Mouse (Mus musculus) stomach, embryonic 15.5 days (tissue): ENCODE measurements around the gene Slc25a17. TPM values are rescaled to one million over a fixed set of nuclear protein-coding genes. Genes with fewer than 3 reads are reported as not detected.

Experiments
- ATAC-seq: fragments of 200-750 bp; cut with Nextera tagmentation; 2 replicates; pipeline ENCODE4 v1.8.0; 2017; ENCODE audit warnings: low read depth, moderate number of reproducible peaks, moderate TSS enrichment; ENCODE audit not compliant: insufficient read depth, low FRiP score
- H3K27ac ChIP-seq: fragments of 300-500 bp; sonication (generic); 2 replicates; pipeline ENCODE4 v1.5.1; 2015; ENCODE audit warnings: mild to moderate bottlenecking, inconsistent platforms
- H3K27me3 ChIP-seq: fragments of 300-500 bp; sonication (generic); replicated peaks from 2 replicates; pipeline ENCODE4 v1.6.1; 2015; ENCODE audit warnings: inconsistent platforms
- H3K36me3 ChIP-seq: fragments of 300-500 bp; sonication (generic); 2 replicates; pipeline ENCODE4 v1.6.1; 2015; ENCODE audit warnings: inconsistent platforms
- H3K4me1 ChIP-seq: fragments of 300-500 bp; sonication (generic); 2 replicates; pipeline ENCODE4 v1.6.1; 2015; ENCODE audit warnings: inconsistent platforms
- H3K4me2 ChIP-seq: fragments of 300-500 bp; sonication (generic); 2 replicates; pipeline ENCODE4 v1.6.1; 2015; ENCODE audit warnings: mild to moderate bottlenecking, inconsistent platforms
- H3K4me3 ChIP-seq: fragments of 300-500 bp; sonication (generic); replicated peaks from 2 replicates; pipeline ENCODE4 v1.5.1; 2015; ENCODE audit warnings: inconsistent platforms
- H3K9ac ChIP-seq: fragments of 300-500 bp; sonication (generic); 2 replicates; pipeline ENCODE4 v1.6.1; 2015; ENCODE audit warnings: inconsistent platforms
- H3K9me3 ChIP-seq: fragments of 300-500 bp; sonication (generic); 2 replicates; pipeline ENCODE4 v1.6.1; 2016; ENCODE audit warnings: inconsistent platforms
- WGBS: fragments of 180-500 bp; shearing (Covaris S2); methylation state at CpG from one replicate; pipeline ENCODE4 v1.1.7; 2015; 5-methylcytosine and 5-hydroxymethylcytosine counted together
- polyA plus RNA-seq: library from polyadenylated mRNA; unstranded; fragments of >200 nt; fragmentation: Nextera tagmentation; extraction: Ambion mirVana; gene quantifications from 2 replicates; pipeline ENCODE4 v1.2.1, GENCODE M21; 2015

Gene Slc25a17
- 92.8 and 95.6 TPM in 2 replicates for polyA plus RNA-seq

- peak within 1 kb of the TSS; percentile 66 for H3K4me3 ChIP-seq
- peak within 1 kb of the TSS; percentile 64 for H3K4me2 ChIP-seq
- ATAC-seq: peak; percentile 99
- H3K36me3 ChIP-seq: no peaks in the 10 kb centered on the region; the same call in none of the 2 replicates
- peak within 1 kb of the TSS; percentile 55; the same call in 1 of the 2 replicates for H3K9ac ChIP-seq
- H3K27ac ChIP-seq: peak within 1 kb of the TSS; percentile 86
- H3K9me3 ChIP-seq: no peaks in the 10 kb centered on the region
- 0 out of 2 replicates have a peak, but pooled peaks cover 6% of the 10 kb centered on the region for H3K4me1 ChIP-seq
- WGBS: under 1% methylated on average over 30 of the region's 30 CpGs
- no peaks in the 10 kb centered on the region for H3K27me3 ChIP-seq
Observed at GRCm38 (mm10) chr15:81360345-81361021, at the start of gene Slc25a17. Slc25a17 (minus strand) TSS chr15:81360812.

- Histone ChIP-seq H3K27ac (no peak within 1 kb of the TSS), H3K27me3 (no peaks in the 10 kb centered on the region), H3K4me2 (no peak within 1 kb of the TSS), H3K9me3 (no peaks in the 10 kb centered on the region), H3K9ac (no peak within 1 kb of the TSS), H3K4me1 (no peaks in the 10 kb centered on the region), H3K4me3 (no peak within 1 kb of the TSS), H3K36me3 (no peaks in the 10 kb centered on the region)
- 92% methylated on average over 1 of the region's 1 CpGs for WGBS
- no peak for ATAC-seq
Observed at GRCm38 (mm10) chr15:81408199-81408598, 47.6 kb upstream of the Slc25a17 start, which contains the start of gene Dnajb7. Dnajb7 (minus strand) TSS chr15:81408299.

GRCm38 (mm10) chr15:81405008-81405407, 44.4 kb upstream of the Slc25a17 start:
- no peak overlapping the region for H3K4me2 ChIP-seq
- ATAC-seq: no peak
- no peak overlapping the region for H3K27ac ChIP-seq
- H3K9ac ChIP-seq: no peak overlapping the region
- no peak overlapping the region for H3K4me3 ChIP-seq
- 84% methylated on average over 3 of the region's 3 CpGs for WGBS
- no peaks in the 10 kb centered on the region for H3K9me3 ChIP-seq
- 0 out of 2 replicates have a peak, but pooled peaks cover 3% of the 10 kb centered on the region for H3K4me1 ChIP-seq
- no peaks in the 10 kb centered on the region for H3K27me3 ChIP-seq
- H3K36me3 ChIP-seq: no peaks in the 10 kb centered on the region

GRCm38 (mm10) chr15:81399638-81400315, 39.2 kb upstream of the Slc25a17 start, which contains the start of the genes St13 and Xpnpep3:
St13 (minus strand) TSS chr15:81400077.
Xpnpep3 (plus strand) TSS chr15:81400138.
- Histone ChIP-seq H3K27me3 (no peaks in the 10 kb centered on the region), H3K4me3 (peak within 1 kb of the TSS; percentile 99), H3K36me3 (no peaks in the 10 kb centered on the region), H3K9me3 (no peaks in the 10 kb centered on the region), H3K9ac (peak within 1 kb of the TSS; percentile 94), H3K4me2 (peak within 1 kb of the TSS; percentile 61), H3K27ac (peak within 1 kb of the TSS; percentile 95), H3K4me1 (peaks cover 7% of the 10 kb centered on the region; the same call in 1 of the 2 replicates)
- under 1% methylated on average over 50 of the region's 50 CpGs for WGBS
- peak; percentile 100 for ATAC-seq

DNA sequence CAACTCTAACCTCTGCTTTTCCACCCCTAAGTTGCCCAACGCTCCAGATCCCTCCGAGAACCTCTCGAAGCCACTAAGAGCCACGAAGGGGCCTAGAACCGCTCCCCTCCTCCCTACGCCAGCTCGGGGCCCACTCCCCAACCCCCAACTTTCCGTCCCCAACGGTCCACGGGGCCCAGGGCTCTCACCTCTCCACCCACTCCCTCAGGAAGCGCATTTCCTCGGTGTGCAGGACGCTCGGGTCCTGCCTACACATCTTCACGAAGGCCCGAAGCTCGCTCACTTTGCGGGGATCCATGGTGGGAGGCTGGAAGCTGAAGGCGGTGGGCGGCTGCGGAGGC, 38.7 kb upstream of the Slc25a17 start:
- peak overlapping the region; percentile 99 for H3K4me3 ChIP-seq
- H3K9ac ChIP-seq: peak overlapping the region; percentile 94
- H3K27ac ChIP-seq: peak overlapping the region; percentile 95
- no peaks in the 10 kb centered on the region for H3K27me3 ChIP-seq
- H3K9me3 ChIP-seq: no peaks in the 10 kb centered on the region
- H3K4me2 ChIP-seq: peak overlapping the region; percentile 59
- H3K4me1 ChIP-seq: peaks cover 7% of the 10 kb centered on the region; the same call in 1 of the 2 replicates
- 0% methylated on average over 21 of the region's 21 CpGs for WGBS
- ATAC-seq: no peak
- H3K36me3 ChIP-seq: no peaks in the 10 kb centered on the region

GRCm38 (mm10) chr15:81398189-81398588, 37.6 kb upstream of the Slc25a17 start:
- H3K27me3 ChIP-seq: no peaks in the 10 kb centered on the region
- no peaks in the 10 kb centered on the region for H3K9me3 ChIP-seq
- peak overlapping the region; percentile 59 for H3K4me2 ChIP-seq
- no peak overlapping the region for H3K9ac ChIP-seq
- no peaks in the 10 kb centered on the region for H3K36me3 ChIP-seq
- H3K4me3 ChIP-seq: peak overlapping the region; percentile 99
- no peak for ATAC-seq
- H3K27ac ChIP-seq: no peak overlapping the region
- H3K4me1 ChIP-seq: peaks cover 7% of the 10 kb centered on the region; the same call in 1 of the 2 replicates

DNA sequence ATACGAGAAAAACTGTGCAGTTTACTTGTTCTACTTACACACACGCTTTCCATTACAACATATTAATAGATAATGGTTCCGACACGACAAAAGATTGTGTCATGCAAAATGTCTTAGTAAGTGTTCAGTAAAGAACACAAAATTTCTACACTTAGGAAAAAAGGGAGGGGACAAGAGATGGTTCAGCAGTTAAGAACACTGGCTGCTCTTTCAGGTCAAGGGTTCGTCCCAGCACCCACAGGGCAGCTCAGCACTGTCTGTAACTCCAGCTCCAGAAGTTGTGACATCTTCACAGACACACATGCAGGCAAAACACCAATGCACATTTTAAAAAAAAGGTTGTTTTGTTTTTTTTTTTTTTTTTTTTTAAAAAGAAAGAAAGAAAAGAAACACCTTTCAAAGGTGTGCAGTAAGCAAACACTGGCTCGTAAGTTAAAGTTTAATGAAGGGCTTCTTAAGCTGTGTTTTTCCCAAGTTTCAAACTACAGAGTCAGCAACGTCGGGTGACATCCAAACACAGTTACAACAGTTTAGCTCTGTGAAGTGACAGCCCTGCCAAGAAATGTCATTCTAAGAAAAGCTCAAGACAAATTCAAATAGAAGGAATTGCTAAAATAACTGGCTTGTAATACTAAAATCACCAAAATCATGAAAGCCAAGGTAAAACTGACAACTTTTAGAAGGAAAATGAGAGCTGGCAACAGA, 33.8 kb upstream of the Slc25a17 start:
- ATAC-seq: no peak
- 74% methylated on average over 8 of the region's 8 CpGs for WGBS
- Histone ChIP-seq H3K36me3 (peaks cover 8% of the 10 kb centered on the region), H3K27me3 (no peaks in the 10 kb centered on the region), H3K9me3 (no peaks in the 10 kb centered on the region), H3K4me3 (no peak overlapping the region), H3K9ac (no peak overlapping the region), H3K4me1 (peaks cover 4% of the 10 kb centered on the region; the same call in 1 of the 2 replicates), H3K27ac (no peak overlapping the region), H3K4me2 (no peak overlapping the region)

- H3K27me3 ChIP-seq: no peaks in the 10 kb centered on the region
- no peak overlapping the region for H3K27ac ChIP-seq
- no peak overlapping the region for H3K4me3 ChIP-seq
- no peak overlapping the region for H3K4me2 ChIP-seq
- peaks cover 14% of the 10 kb centered on the region for H3K36me3 ChIP-seq
- no peak overlapping the region for H3K9ac ChIP-seq
- no peaks in the 10 kb centered on the region for H3K9me3 ChIP-seq
- H3K4me1 ChIP-seq: peaks cover 3% of the 10 kb centered on the region; the same call in 1 of the 2 replicates
- ATAC-seq: no peak
Observed at GRCm38 (mm10) chr15:81392997-81393396, 32.4 kb upstream of the Slc25a17 start.

- Histone ChIP-seq H3K9ac (no peak overlapping the region), H3K27ac (no peak overlapping the region), H3K27me3 (no peaks in the 10 kb centered on the region), H3K4me3 (no peak overlapping the region), H3K4me1 (no peaks in the 10 kb centered on the region), H3K36me3 (peaks cover 46% of the 10 kb centered on the region), H3K9me3 (no peaks in the 10 kb centered on the region), H3K4me2 (no peak overlapping the region)
- WGBS: 93% methylated on average over 5 of the region's 5 CpGs
- ATAC-seq: no peak
Observed at GRCm38 (mm10) chr15:81386327-81386726, 25.7 kb upstream of the Slc25a17 start.

DNA sequence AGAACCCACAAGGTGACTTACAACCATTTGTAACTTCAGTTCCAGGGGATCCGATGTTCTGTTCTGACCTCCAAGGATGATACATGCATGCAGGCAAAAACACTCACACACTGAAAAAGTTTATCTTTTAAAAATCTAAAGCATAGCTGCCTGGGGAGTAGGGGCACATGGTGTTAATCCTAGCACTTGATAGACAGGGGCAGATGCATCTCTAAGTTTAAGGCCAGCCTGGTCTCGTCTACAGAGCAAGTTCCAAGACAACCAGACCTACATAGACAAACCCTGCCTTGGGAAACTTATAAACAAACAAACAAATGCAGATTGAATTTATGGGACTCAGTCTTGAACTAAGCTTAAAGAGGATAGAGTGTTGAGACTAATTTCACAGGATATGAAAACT, 18.2 kb upstream of the Slc25a17 start:
- H3K27ac ChIP-seq: no peak overlapping the region
- H3K27me3 ChIP-seq: no peaks in the 10 kb centered on the region

DNA sequence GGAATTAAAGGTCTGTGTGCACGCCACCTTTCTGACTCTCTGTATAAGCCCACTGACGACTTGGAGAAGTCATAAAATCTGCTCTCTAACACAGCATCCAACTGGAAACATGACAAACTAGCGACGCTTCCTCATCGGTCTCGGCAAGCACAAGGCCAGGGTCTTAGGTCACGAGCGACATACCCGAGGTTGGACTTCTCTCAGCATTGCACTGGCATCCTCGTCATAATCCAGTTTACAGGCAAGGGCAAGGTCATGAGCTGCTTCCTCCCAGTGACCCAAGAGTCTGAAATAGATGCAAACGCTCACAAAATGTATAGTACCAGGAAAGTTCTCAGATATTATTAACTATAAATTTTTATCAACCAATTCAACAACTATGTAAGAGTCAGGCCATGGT, 14.0 kb upstream of the Slc25a17 start:
- H3K4me3 ChIP-seq: no peak overlapping the region
- H3K4me1 ChIP-seq: no peaks in the 10 kb centered on the region
- no peak overlapping the region for H3K9ac ChIP-seq
- peaks cover 24% of the 10 kb centered on the region for H3K36me3 ChIP-seq
- no peak overlapping the region for H3K4me2 ChIP-seq
- no peaks in the 10 kb centered on the region for H3K9me3 ChIP-seq
- ATAC-seq: no peak
- H3K27me3 ChIP-seq: no peaks in the 10 kb centered on the region
- WGBS: 90% methylated on average over 11 of the region's 11 CpGs
- no peak overlapping the region for H3K27ac ChIP-seq

More for the DNA sequence above, 18.2 kb upstream of the Slc25a17 start:
- no peak for ATAC-seq
- Histone ChIP-seq H3K4me3 (no peak overlapping the region), H3K36me3 (peaks cover 17% of the 10 kb centered on the region), H3K9me3 (no peaks in the 10 kb centered on the region), H3K4me1 (no peaks in the 10 kb centered on the region), H3K4me2 (no peak overlapping the region), H3K9ac (no peak overlapping the region)
- 85% methylated on average over 2 of the region's 2 CpGs for WGBS

DNA sequence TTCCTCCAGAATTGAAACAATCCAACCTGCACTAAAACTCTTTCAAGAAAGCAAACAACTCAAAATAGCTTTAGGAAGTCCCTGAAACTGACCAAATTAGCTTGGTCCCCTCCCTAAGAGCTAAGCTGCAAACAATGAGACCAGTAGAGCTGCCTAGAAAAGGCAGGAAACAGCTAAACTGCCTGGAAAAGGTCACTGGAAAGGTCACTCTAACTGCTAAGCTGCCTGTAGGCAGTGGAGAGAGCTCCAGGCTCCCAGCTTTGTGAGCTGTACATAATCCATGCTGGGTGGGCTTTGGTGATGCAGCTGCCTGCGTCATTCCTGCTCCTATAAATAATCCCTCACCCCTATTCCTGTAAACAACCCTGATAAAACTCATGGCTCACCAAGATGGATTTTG, 9.7 kb upstream of the Slc25a17 start:
- H3K4me3 ChIP-seq: no peak overlapping the region
- WGBS: 77% methylated on average over 1 of the region's 1 CpGs
- no peak for ATAC-seq
- H3K36me3 ChIP-seq: peaks cover 33% of the 10 kb centered on the region
- no peak overlapping the region for H3K27ac ChIP-seq
- no peaks in the 10 kb centered on the region for H3K4me1 ChIP-seq
- no peaks in the 10 kb centered on the region for H3K9me3 ChIP-seq
- H3K4me2 ChIP-seq: no peak overlapping the region
- H3K27me3 ChIP-seq: no peaks in the 10 kb centered on the region
- no peak overlapping the region for H3K9ac ChIP-seq
